Mouse (Mus musculus) heart, adult 9 months (tissue): Measurements from ENCODE around the gene Mapkapk3.

Source experiments
- DNase-seq, 2 experiments: peaks; one replicate each; pipeline ENCODE4 v3.0.0; 2022; ENCODE audit warnings: low spot score in 2 of 2

Mapkapk3 gene

DNA sequence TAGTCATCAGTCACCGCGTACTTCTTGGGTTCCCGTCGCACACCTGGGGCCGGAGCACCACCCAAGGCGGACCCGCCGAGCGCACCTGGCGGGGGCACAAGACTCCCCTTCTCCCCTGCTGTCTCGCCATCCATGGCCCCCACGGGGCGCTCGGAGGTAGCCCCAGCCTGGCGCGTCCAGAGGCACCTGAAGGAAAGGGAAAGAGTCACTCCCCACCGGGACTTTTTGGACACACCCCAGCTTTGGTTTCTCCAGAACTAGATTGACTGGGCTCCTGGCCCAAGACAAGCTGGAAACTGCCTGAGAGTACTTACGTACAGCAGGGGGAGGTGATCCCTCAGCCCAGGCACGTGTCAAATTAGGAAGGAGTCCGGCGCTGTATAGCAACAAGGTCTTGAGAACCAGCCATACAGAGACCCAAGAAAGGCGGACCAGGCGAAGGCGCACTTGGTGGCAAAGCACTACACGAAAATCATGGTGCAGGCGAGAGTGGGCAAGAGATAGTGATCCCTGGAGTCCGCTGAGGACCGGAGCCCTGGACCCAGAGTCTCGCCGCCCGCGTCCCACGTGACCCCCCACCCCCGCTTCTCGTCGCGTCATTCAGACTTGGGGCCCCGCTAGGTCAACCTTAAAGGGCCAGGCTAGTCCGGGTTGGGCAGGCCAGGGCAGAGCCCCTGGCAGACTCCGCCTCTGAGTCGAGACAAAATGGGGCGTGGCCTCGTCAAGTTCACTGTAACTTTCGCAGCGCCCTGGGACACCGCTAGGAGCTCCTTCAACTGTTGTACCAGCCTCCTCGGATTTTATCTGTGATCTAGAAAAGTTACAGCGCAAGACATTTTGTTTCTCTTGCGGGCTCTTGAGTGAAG, at the start of gene Mapkapk3:
Mapkapk3 (minus strand) TSS at position 667 of the 866 bp plus-strand sequence.
- DNase-seq, result peak; percentile 88 to 93

DNA sequence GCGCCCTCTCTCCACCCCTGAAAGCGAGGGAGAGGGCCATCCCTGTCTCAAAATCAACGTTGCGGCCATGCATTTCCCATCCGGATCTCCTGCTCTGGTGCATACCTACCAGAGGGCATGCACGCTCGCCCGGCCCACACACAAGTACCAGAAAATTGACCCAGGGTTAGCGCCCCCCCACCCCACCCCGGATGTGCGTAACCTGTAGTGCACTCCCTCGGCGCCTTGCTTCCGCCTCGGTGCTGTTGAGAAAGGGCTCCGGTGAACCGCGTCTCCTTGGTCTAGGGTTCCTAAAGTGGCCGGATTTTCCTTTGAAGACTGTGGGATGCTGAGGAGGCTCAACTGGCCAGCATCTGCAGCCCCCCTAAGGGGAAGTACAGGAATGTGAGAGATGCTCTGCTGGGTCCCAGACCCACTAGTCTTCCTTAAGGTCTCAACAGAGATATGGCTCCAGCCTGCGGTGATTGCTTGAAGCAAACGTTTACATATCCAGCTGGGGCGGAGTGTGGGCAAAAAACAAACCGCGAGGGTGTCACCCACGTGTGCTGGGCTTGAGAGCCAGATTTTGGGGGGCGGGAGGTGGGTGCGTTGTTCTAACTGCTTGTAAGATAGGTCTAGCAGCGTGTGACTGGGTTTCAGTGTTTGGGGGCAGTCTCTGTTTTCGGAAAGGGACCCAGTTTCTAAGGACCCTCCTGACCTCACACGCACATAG, 48.7 kb upstream of the Mapkapk3 start, which contains the start of gene Hemk1:
Hemk1 (minus strand) TSS at position 179 of the 712 bp plus-strand sequence.
- peak; percentile 55 to 66 for DNase-seq

- DNase-seq, result no peak
Measured at GRCm38 (mm10) chr9:107336386-107336785, 46.7 kb upstream of the Mapkapk3 start.

- DNase-seq, result peak; percentile 51 to 80
Measured at GRCm38 (mm10) chr9:107335909-107336308, 46.2 kb upstream of the Mapkapk3 start.

DNA sequence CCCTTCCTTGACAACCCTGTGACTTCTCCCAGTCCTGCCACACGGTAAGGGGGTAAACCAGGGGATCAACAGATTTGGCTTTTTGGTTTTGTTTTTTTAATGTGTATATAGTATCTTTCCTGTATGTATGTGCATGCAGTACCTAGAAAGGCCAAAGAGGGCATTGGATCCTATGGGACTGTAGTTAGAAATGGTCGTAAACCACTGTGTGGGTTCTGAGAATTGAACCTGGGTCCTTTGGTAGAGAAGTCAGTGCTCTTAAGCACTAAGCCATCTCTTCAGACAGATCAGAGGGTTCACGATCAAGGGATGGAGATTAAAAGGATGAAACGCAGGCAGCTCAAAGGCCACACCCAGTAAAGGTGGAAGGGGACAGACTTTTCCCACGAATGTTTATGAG, 45.4 kb upstream of the Mapkapk3 start:
- no peak for DNase-seq

DNA sequence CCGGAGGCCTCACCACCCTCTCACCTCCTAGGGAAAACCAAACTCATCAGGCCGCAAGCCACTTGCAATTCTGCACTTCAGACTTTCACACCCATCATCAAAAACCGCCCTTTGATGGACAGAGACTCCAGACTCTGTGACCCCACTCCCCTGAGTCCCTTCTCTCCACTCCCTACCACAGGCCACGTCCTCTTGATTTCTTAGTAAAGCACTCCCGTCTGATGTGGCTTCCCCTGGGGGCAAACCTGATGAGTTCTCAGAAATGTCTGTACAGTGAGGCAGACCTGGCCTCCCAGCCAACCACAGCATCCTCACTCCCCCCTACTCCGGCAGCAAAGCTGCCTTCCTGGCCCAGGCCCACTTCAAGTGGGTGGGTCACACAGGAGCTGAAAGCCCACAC, 44.7 kb upstream of the Mapkapk3 start:
- no peak for DNase-seq

GRCm38 (mm10) chr9:107333686-107334085, 44.0 kb upstream of the Mapkapk3 start:
- no peak for DNase-seq

GRCm38 (mm10) chr9:107330791-107331190, 41.1 kb upstream of the Mapkapk3 start:
- DNase-seq, result no peak

DNA sequence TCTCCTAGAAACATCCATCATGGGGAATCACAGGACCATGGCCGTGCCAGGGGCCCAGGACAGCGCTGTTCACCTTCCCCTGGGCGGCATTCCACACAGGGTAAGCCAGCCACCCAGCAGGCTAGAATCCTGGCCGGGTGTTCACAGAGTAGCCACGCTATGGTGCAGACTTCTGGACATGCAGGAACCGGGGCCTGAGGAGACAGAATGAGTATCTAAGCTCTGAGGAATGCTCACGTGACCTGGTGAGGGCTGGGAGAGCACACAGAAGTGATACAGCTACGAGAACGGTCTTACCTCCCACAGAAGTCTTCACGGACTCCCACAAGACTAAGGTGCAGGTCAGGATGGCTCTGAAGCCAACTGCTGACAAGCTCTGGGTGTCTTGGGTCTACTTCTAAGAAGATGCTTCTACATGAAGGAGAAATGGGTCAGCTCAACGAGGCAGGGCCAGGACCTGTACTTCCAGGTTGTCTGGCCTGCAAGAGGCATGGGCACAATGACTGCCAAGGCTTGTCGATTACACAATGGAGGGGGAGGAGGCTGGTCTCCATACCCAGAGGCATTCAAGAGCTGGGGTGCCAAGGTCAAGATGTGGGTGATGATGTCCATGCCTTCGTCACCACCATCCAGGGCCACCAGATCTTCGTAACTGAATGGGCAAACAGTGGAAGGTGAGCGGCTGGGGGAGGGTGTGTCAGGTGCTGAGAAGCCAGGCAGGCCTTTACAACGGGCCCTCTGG, 38.4 kb upstream of the Mapkapk3 start:
- no peak for DNase-seq

DNA sequence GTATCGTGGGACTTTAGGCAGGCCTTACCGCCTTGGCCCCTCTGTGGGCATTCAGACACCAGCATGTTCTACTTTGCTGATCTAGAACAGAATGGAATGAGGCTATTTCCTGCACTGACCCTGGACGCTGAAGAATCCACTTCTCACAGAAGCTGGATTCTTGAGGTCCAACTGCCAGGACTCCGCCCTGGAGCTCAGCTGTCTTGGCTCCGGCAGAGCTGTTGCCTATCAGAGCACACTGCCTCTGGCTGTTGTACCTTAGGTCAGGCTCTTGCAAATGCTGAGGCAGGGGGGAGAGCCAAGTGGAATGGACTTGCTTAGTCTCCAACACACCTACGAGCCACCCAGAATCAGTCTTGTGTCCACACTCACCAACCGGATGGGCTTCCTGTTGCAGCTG, 36.2 kb upstream of the Mapkapk3 start:
- DNase-seq, result peak in 1 of 2 experiments; percentile 51

GRCm38 (mm10) chr9:107324799-107325561, 35.3 kb upstream of the Mapkapk3 start:
- peak in 1 of 2 experiments; percentile 31 for DNase-seq

GRCm38 (mm10) chr9:107323558-107323957, 33.9 kb upstream of the Mapkapk3 start:
- DNase-seq, result peak; percentile 88 to 90

GRCm38 (mm10) chr9:107322461-107323050, 32.9 kb upstream of the Mapkapk3 start:
- no peak for DNase-seq

DNA sequence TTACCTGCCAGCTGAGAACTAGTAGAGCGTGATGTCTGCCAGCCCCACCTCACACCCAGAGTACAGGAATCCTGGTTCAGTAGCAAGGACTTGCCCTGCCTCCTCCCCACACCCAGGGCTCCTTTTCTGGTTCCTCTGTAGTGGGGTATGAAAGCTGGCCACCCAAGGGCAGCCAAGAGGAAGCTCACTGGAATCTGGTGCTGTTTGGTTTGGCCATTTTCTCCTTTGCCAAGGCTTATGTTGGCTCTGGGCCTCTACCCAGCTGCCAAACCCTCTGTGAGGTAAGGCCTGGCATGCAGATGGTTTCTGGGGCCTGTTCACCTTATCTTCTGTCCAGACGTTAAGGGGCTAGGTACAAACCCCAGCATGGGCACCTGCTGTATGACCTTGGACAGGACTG, 26.1 kb upstream of the Mapkapk3 start:
- DNase-seq, result no peak

- no peak for DNase-seq
Measured at GRCm38 (mm10) chr9:107313926-107314325, 24.2 kb upstream of the Mapkapk3 start.

DNA sequence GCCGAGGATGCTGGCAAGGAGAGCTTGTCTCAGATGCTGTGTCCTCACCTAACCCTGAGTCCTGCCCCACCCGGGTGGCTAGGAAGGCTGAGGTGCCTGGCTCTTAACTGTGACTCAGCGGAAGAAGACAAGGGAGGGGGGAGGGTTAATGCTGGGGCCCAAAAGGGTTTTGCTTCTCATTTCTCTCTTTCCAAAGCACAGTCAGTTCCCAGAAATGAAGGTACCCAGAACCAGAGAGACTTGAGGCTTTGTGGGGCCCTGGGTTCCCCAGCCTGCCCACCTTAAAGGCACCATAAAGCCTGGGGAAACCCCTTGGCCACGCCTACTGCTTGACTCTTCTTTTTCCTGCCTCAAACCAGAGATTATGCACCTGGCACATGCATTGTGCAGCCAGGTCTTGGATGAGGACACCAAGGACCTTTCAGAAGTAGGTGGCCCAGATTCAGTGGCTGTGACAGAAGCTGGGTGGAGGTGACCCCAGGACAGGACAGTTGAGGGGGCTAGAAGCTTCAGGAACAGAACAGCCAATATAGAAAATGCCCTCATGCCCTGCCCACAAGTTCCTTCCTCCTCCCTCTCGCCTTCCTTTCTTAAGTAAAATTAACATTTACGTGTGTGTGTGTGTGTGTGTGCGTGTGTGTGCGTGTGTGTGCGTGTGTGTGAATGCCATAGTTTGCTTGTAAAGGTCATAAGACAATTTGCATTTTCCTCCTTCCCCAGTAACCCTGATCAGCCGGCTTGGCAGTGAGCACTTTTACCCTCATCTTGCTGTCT, 23.3 kb upstream of the Mapkapk3 start:
- DNase-seq, result no peak

DNA sequence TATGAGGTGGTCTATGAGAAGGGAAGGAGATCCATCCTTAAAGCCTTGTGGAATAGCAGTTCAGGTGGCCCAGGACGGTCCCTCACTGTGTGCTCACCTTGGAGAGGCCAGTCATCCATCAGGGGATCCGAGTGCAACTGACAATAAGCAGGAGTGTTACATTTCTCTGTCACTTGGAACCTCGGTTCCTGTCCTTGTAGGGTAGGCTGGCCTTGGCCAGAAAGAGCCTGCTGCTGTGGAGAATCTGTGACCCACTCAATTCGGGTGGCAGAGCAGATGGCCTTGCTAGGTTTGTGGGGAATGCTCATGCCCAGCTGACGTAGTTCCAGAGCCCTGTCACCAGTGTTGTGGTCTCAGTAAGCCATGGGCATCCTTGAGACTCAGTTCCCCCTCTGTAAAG, 19.9 kb upstream of the Mapkapk3 start:
- no peak for DNase-seq

- DNase-seq, result no peak
Measured at GRCm38 (mm10) chr9:107309171-107309570, 19.5 kb upstream of the Mapkapk3 start.

- no peak for DNase-seq
Measured at GRCm38 (mm10) chr9:107308346-107309000, 18.8 kb upstream of the Mapkapk3 start.

DNA sequence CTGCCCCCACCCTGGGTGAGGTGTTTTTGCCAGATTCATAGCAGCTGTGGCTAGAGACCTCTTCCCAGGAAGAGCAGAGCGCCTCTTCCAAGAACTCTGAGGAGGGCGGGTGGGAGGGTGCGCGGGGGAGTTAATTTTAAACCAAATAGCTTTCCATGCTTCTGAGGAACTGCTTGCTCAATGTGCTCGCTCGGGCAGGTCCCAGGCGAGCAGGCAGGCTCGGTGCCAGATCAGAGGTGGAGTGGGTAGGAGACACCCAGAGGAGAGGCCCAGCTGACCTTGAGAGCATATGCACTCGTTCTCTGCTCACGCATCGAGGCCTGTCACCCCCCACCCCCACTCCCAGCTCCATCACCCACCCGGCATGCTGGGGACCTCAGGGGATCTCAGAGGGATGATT, 18.2 kb upstream of the Mapkapk3 start:
- DNase-seq, result peak; percentile 71 to 84
